Mouse (Mus musculus) left cerebral cortex, postnatal 10 days (tissue): Measurements from ENCODE around the gene Lpcat1. TPM values are rescaled to one million over a fixed set of nuclear protein-coding genes. Genes with fewer than 3 reads are reported as not detected.

ENCODE experiments used
- DNase-seq, 2 experiments: peaks; one replicate each; pipeline ENCODE4 v3.0.0; 2021 to 2022; ENCODE audit warnings: low spot score in 2 of 2, mixed read lengths in 1 of 2; ENCODE audit errors: extremely low spot score in 1 of 2
- intact Hi-C: fragments of 180-260 bp; cut with DNase I; formaldehyde crosslinking; loops from one replicate; pipeline ENCODE4 v1.15.1; 2025
- total RNA-seq, 2 experiments: library from RNA; stranded (reverse); gene quantifications; 2 replicates each; pipeline ENCODE4 v1.2.3; 2021

Lpcat1 gene
- total RNA-seq, 2 experiments from 2014 or later: 63.0 to 64.0 TPM

DNA sequence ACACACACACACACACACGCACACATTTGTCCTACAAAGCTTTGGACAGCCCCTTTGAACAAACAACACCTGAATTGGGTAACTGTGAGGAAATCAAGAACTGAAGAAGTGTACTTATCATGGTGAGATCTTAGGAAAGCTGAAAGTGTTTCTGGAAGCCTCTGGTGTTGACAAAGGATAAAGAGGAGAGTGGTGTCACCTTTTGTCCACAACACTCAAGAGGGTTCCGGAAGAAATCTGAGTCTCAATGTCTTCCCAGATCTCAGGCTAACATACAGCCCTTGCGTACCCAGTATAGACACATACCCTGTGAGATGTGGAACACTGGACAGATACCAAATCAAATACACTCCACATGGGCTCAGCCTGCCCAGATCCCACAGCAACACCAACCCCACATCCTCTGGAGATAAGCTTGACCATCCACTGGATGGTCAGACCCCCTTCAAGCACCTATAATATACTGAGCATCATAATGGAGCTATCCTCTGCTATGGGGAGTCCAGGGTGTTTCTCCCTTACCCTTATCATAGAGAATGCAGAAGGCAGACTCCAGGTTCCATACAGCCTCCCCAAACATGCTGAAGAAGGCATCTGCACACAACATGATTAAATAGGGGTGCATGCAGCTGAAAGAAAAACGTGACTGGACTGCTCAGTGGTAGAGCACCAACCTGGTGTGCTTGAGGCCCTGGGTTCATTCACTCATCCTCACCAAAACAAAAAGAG is 23.7 kb upstream of the Lpcat1 start:
- intact Hi-C loops: no loop called here
- no peak for DNase-seq

DNA sequence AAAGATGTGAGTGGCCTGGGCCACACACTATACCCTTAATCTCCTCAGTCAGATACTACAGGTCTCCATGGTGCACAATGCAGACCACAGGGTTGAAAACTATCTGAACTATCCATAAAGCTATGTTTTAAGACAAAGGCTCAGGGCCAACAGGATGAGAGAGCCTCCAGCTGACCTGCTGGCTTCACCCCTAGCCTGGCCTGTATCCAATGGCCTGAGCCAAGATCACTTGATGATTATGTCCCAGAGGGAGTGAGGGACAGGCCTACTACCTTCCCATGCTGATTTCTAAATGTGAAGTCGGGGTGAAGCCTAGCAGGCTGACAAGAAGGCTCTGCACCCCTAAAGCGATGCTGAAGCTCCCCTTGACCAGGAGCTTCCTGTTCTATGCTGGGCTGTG is 21.9 kb upstream of the Lpcat1 start:
- DNase-seq: peak in 1 of 2 experiments; percentile 63
- intact Hi-C loops: no loop called here

DNA sequence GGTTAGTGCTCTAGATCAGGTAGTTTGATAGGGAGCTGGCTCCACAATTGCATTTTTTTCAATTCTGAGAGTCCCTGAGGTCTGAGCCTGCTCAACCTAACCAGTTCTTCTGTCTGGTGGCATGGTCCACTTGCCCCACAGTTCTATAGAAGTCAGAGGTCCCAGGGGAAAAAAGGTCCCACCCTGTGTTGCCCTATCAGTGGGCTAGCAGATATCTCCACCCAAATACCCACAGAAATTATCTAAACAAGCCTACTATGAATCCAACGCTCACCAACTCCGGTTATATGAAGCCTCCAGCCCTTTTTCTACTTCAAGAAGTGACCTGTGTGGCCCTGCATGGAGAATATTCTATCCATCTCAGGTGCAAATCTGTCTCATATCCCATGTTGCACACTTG is 20.9 kb upstream of the Lpcat1 start:
- intact Hi-C loops: no loop called here
- DNase-seq: no peak

DNA sequence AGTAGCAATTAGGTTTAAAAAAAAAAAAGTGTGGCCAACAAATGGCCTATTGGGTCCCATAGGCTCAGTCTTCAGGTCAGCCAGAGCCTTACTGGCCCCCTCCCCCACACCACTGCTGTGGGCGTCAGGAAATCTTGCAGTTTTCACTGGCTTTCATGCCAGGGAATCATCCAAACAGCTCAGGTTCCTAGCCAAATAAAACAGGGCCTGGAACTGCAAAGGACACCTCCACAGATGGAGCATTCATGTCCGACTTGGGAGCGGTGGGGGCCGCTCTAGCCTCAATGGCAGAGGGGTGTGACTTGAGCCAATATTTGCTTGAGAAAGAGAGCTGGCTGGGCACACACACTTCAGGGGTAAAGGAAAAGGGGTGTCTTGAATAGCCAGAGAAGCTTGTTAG is 20.5 kb upstream of the Lpcat1 start:
- intact Hi-C loops: no loop called here

DNA sequence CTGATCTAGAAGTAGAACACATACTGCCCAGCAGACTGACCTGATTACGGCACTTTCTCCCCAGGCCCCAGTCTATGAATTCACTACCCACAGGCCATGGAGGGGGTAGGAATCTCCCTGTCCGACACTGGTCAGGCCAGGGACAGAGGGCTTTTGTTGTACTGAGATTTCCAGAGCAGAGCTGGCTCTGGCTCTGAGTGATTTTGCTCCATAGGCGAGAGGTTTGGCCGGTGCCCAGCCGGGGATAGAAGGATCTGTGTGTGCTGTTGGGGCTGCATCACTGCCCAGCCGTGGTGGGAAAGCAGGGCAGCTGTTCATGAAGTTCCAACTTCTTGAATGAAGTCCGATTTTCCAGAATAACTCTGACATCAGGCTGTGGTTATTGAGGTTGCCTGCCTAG is 20.1 kb upstream of the Lpcat1 start:
- DNase-seq: peak; percentile 68 to 74
- intact Hi-C loops: no loop called here

More for the DNA sequence above, 20.5 kb upstream of the Lpcat1 start:
- DNase-seq: peak in 1 of 2 experiments; percentile 57

DNA sequence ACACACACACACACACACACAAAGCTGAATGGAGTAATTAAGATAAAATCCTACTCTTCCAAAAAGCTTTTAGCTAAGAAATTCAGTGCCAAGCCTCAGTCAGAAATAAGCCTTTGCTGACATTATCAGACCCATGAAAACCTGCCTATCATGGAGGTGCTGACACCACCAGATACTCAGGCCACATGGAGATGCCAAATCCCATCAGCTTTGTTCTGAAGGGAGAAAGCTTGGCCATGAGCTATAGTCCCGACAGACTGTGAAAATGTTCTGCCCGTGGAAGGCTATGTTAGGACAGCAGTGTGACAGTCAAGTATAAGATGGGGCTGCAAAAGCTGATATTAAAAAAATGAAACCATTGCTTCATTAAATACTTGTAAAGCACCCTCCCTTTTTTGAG is 19.5 kb upstream of the Lpcat1 start:
- DNase-seq: no peak
- intact Hi-C loops: no loop called here

DNA sequence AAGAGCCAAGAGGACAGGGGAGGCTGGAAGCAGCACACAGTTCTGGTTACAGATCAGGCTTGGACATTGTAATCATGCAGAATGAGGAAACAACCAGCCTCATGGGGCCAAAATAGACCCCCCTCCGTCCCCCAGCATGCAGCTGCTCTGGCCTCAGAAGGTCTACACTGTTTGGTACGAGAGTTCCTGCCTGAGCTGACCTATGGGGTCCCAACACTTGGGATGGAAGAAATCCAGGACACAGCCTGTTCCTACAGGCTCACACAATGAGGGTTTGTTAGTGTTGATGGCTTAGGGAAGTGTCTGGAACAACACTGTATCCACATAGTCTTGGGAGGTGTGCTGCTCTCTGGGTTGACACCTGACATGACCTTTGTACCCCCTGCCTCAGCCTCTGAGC is 18.8 kb upstream of the Lpcat1 start:
- no peak for DNase-seq
- intact Hi-C loops: no loop called here

DNA sequence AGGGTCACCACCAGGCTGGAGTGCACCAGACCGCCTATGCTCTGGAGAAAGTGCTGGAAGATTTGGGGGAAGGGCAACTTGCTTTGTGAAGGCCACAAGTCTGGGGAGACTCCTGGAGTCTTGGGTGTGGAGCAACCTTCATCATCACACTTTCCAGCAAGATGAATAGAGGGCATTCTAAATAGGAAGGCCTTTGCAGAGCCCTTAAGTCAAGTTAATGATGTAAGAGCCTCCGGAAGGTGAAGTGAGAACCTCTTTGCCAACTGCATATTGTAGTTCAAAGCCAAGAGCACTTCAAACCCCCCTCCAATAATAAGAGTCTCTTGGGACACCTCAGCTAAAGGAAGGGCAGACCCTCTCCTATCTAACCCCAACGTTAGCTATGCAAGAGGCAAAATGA is 18.3 kb upstream of the Lpcat1 start:
- no peak for DNase-seq
- intact Hi-C loops: no loop called here

DNA sequence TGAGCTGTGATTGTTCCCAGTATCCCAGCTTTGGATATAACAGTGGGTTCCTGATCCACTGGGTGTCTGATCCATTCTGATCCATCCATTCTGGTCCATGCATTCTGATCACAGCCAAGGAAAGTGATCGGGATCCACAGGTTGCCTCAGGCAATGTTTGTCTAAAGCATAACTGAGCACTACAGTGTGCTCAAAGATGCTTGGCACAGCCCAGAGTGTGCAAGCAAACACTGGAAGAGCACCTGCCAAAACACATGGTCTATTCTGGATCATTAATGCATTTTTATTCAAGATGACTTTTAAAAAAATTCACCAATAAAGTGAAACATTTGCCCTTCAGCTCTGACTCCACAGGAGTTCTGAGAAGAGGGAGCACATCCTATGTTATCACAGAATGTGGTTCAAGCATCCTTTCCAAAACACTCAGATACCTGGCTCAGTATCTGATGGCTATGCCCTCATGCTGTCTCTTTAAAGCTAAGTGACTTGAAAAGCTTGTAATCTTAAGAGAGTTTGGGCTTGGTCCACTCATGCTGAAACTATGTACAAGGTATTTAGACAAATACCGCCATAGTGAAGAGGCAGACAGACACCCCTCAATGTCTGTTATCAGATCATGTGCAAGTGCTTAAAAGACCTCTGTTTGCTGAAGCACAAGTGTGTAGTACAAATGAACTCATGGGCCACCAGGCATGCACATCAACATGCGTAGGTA is 13.3 kb upstream of the Lpcat1 start:
- no peak for DNase-seq
- intact Hi-C loops: no loop called here

DNA sequence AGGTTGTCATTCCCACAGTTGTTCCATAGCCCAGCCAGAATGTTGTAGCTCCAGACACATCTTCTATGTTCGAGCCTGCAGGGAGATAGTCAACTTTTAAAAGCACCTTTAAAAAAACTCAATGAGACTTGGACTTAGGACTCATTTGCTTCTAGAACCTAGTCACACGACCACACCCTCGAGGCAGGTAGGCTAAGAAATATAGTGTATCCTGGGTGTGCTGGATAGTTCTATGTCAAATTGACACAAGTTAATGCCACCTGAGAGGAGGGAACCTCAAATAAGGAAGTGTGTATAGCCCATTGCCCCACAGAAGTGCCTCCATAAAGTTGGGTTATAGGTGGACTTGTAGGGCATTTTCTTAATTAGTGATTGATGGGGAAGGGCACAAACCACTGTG is 11.7 kb upstream of the Lpcat1 start:
- intact Hi-C loops: no loop called here
- no peak for DNase-seq

DNA sequence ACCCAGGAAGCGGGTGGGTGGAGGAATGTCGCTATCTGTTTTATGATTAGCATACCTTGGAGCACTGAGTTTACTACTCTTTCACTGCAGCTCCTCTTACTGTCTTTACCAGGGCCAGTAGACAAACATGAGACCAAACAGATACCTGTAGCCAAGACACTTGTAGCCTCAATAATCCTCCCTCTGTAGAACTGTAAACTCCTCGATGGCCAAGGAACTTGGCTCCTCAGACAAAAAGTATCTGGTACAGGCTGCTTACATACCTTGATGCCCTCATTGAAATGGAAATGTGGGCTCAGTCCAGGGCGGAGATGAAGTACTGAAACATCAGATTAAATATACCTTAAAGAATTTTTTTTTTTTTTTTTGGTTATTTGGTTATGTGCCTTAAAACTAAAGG is 9.7 kb upstream of the Lpcat1 start:
- intact Hi-C loops: no loop called here
- DNase-seq: no peak

DNA sequence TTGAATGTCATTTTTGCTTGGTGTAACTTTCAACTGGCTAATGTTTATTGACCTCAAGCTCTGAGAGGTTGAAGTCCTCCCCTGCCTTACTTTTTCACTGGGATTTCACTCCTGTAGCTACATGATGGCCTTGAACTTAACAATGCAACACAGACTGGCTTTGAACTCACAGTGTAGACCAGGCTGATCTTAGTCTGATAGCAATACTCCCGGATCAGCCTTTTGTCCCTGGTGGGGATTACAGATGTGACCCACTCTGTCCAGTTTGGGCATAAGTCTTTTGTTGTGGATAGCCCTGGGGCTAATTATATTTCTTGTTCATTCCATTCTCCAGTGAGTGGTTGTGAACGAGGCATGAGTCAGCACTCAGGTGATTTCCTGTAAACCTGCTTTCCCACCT is 9.3 kb upstream of the Lpcat1 start:
- no peak for DNase-seq
- intact Hi-C loops: no loop called here

DNA sequence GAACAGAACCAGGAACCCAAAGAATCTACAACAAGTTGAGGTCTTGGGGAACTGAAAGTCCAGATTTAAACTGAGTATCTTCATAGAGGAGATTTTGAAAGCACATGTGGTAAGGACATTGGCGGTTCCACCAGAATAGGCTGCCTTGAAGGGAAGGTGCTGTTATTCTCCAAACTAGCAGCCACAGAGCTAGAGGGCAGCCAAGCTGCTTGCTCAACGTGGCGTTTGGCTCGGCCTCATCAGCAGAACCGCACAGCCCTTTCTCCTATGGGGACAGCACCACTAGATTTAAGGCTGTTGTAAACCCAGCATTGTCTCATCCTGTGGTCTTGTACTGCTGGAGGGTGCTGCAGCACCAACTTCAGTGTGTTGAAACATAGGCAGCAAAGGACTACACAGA is 8.3 kb upstream of the Lpcat1 start:
- no peak for DNase-seq
- intact Hi-C loops: no loop called here

DNA sequence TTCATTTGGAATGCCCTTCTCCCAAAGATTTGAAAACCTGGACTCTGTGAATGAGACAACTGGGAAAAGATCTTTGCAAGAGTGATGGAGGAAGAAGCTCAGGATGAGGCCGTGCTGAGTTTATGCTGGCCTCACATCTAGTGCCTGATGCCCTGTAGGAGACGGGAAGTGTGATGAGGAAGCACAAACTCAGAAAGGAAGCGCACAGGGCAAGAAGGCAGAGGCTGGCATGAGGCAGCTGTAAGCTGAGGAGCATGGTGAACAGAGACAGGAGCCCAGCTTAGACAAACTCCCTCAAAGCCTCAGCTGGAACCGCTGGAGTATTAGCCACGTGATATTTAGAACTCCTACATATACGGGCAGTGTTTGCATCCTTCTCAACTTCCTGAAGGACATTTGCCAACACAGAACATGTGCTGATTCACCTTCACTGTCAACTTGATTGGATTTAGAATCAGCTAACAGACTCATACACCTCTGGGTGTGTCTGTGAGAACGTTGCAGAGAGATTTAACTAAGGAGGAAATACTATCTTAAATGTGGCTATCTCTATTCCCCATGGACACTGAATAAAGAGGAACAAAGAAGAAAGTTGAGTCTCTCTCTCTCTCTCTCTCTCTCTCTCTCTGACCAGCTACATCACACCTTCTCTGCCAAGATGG is 7.7 kb upstream of the Lpcat1 start:
- intact Hi-C loops: no loop called here
- no peak for DNase-seq

DNA sequence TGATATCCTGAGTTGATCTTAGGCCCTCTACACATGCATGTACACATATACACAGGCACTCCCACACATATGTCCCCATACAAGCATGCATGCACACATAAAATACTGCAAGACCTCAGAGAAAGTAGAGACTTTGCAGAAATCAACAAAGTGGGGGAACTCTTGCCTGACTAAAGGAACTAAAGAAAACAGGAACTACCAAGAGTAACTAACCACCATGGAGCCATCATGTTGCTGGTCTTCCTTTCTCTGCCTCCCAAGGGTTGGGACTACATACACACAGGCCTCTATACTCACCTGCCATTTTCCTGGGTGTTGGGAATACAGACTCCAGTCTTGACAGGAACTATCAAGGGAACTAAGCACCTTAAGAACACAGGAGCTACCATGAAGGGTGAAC is 5.4 kb upstream of the Lpcat1 start:
- no peak for DNase-seq
- intact Hi-C loops: no loop called here

DNA sequence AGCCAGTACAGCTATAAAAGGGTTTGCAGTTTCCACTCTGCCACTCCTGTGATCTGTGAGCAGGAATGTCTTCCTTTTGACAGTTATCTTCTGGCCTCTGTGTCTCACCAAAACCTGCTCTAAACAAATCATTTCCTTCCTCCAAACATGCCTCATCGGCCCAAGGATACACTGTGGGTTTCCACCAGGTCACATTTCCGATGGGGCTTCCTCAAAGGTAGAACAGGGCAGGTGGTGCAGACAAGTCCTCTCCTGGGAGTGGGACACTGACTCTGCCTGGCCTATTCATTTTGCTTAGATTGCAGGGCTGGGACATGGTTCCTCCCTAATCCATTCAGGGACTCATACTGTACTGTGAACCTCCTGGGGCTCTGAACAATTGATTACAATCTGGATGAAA is 1.8 kb upstream of the Lpcat1 start:
- DNase-seq: no peak
- intact Hi-C loops: no loop called here

DNA sequence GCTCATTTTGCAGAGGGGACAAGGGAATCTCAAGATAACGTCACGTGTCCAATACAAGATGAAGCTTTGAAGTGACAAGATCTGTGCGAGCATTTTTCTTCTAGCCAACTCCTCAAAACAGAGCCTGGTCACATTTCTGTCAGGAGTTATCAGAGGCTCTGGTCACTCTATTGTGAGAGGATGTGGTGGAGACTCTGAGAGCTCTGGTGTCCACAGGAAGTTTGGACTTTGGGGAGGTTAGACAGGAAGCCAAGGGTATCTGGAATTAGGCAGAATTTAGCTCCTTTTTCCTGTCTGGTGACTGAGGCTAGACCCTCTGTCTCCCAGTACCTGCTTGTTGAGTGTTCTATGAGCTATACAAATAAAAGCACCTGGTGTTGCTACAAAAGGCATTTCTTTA is 586 bp upstream of the Lpcat1 start:
- intact Hi-C loops: no loop called here
- no peak for DNase-seq

DNA sequence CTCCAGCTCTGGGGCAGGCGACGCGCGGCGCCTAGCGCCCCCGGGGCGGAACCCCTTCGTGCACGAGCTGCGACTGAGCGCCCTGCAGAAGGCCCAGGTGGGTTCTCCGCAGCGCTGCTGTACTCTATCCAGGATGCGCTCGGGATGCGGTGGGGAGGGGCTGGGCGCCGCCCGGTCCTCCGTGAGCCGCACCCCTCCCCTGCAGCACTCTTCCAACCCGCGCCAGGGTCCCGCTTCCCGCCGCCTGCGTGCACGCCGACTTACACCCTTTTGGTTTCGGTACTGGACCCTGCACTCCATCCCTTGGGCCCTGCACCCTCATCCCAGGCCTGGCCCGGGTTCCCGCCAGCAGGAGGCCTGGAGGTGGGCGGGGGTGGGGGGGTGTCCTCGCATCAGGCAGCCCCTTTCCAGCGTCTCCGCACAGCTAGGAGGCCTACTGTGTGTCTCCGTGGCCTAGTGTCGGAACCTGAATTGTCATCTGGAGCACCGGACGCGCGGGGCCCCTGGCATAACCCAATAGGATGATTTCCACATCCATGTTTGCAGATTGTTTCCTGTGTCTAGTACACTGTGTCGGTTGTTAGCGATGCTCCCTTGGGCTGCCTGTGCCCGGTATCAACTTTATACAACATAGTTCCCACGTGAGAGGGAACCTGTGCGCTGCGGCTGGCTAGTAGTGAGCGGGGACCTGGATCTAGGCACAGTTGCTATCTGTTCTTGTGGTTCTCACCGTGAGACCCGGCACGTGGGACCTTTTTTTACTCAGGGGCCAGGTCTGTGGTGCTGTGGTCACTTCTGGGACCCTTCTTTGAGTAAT is 632 bp downstream of the Lpcat1 start:
- intact Hi-C loops: no loop called here
- peak in 1 of 2 experiments; percentile 67 for DNase-seq

DNA sequence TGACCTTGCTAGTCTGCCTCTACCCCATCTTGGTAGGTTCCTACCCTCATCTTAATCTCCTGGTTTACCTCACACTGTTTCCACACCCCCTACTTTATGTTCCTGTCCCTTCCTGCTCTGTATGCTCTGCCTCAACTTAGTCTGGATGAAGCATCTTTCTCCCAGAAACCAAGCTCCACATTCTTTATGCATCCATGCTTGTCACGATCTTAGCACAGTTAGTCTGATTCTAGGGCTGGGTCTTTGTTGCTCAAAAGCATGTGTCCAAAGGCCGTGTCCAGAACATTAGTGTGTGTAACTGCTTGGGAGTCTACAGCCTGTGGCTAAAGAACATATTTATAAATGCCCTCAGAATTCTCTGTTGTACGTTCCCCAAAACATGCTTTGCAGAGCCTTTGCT is 1.8 kb downstream of the Lpcat1 start:
- intact Hi-C loops: no loop called here
- DNase-seq: no peak
